Comparison of ENCODE assay signal across 1 mouse cellular context in the genomic region with DNA sequence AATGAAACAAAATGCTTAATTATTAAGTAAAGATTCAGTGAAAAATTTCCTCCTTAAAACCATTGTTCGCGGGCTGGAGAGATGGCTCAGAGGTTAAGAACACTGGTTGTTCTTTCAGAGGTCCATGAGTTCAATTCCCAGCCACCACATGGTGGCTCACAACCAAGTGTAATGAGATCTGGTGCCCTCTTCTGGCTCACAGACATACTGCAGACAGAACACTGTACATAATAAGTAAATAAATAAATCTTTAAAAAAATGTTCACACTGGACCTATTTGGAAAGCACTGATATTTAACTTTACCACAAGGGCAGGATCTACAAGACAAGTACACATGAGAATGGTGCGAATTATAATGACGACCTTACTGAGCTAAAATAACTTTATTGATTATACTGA.
TF ChIP-seq lines count a peak whose summit lies in the region.

No protein-coding gene starts in this region.

TF ChIP-seq in CH12.LX, 34 proteins besides CTCF, POLR2A, EP300 and RAD21 (continued from another document):
- peak; percentile 16; the same call in 1 of the 2 replicates for TF ChIP-seq SMC3 (IDR thresholded peaks at IDR 0.05; ENCODE audit: low read depth, low read length)
